Mouse (Mus musculus) cerebellum, adult (tissue): ENCODE measurements around the gene Rpp25.

ENCODE experiments used
- ATAC-seq: cut with Nextera tagmentation; 2 replicates; pipeline ENCODE4 v1.9.2; 2017; ENCODE audit warnings: mild to moderate bottlenecking, moderate library complexity, mixed read lengths; ENCODE audit not compliant: insufficient number of reproducible peaks, low FRiP score, low TSS enrichment

Rpp25 gene

DNA sequence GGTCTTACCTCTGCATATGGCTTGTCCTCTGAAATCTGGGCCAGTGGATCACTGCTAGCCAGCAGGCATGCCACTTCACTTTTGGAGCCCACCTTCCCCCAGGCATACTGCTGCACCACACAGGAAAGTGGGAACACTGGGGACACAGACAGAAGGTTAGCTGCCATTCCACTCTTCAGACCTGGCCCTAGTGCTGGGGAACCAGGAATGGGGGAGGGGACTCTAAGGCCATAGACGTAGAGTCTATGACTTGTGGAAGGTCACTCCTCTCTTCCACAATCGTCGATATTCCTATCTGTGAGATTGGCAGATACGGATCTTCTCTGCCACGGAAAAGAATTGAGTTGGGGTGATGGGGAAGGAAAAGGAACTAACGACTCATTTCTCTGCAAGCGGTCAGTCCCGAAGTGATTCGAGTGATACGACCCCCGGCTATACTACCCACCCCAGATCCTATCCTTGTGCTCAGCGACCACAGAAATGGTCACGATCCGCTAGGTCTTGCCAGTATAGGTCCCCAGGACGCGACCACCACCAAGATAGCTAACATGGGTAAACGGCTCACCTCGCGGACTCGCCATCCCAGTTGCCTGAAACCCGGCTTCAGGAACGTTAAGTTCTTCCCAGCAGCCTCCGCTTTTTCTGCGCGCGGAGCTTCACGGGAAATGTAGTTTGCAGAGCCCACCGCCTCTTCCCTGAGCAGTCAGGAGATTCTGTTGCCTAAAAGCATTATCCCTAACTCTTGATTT is 48.5 kb downstream of the Rpp25 start, which contains the start of gene Mpi:
Gene Mpi (minus strand): TSS at position 625 of the 749 bp plus-strand sequence.
- ATAC-seq = 0 out of 2 replicates have a peak, but pooled peaks have one; percentile 49

DNA sequence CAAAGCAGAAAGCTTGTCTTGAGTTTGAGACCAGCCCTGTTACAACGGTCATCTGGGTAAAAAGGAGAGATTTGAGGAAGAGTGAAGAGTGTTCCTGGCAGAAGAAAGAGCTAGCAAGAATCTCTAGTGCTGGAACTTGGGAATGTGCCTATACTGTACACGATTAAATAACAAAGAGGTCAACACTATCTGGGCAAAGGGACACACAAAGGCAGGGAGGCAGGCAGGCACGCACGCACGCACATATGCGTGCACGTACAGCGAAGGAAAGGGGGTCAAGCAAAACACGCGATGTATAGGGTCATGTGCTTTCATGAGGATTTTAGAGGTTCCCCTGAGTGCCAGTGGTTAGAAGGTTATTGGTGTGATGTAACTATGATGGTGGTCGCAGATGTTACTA is 49.3 kb downstream of the Rpp25 start:
- no peak for ATAC-seq

DNA sequence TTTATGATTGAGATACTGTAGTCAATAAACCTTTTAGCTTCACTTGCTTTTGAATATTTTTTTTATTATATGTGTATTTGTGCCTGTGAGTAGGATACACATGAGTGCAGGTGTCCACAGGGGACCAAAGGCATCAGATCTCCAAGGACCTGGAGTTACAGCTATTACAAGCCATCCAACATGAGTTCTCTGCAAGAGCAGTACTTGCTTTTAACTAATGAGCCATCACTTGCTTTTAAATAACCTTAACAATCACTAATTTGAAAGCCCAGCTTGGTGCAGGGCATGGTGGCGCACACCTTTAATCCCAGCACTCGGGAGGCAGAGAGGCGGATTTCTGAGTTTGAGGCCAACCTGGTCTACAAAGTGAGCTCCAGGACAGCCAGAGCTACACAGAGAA is 50.9 kb downstream of the Rpp25 start:
- ATAC-seq = no peak
